ENCODE assay signal across 24 mouse cellular contexts in genomic region chr1:35992227-35992909, GRCm38 (mm10).
DNase-seq lines count a peak whose midpoint lies in the region; ATAC-seq lines count a peak whose summit lies in the region.
"Had no signal": no experiment of that assay in that cellular context is flagged by ENCODE, and none has a peak within 500 bp of the region (broad histone marks: within the 10 kb centered on the region; RNA-seq: fewer than 3 reads in every experiment).

No protein-coding gene starts in this region.

- 78% methylated on average over 8 of the region's 8 CpGs for WGBS in midbrain, embryonic 10.5 days
- WGBS in midbrain, embryonic 15.5 days, result 85% methylated on average over 8 of the region's 8 CpGs
- WGBS in embryonic facial prominence, embryonic 12.5 days, result 29% methylated on average over 8 of the region's 8 CpGs
- 82% methylated on average over 8 of the region's 8 CpGs for WGBS in limb, embryonic 10.5 days

- H3K27me3 ChIP-seq in midbrain, embryonic 10.5 days (ENCODE audit: low read depth, poor library complexity, severe bottlenecking), result no peaks in the 10 kb centered on the region
- H3K27me3 ChIP-seq in midbrain, embryonic 15.5 days (replicated peaks), result no peaks in the 10 kb centered on the region
- H3K27me3 ChIP-seq in embryonic facial prominence, embryonic 12.5 days, result 0 out of 2 replicates have a peak, but pooled peaks cover 3% of the 10 kb centered on the region
- no peaks in the 10 kb centered on the region for H3K27me3 ChIP-seq in limb, embryonic 10.5 days (ENCODE audit: low read depth, poor library complexity, severe bottlenecking)
- H3K27me3 ChIP-seq: heart, embryonic 15.5 days; hindbrain, embryonic 13.5 days; lung, embryonic 15.5 days had no signal

- no peak for DNase-seq in midbrain, embryonic 10.5 days (ENCODE audit: low spot score)
- DNase-seq in limb, embryonic 10.5 days (ENCODE audit: low spot score), result no peak
- DNase-seq in thymus, postnatal 4 days, result no peak
- DNase-seq in kidney, adult 9 months, result no peak
- DNase-seq: adrenal gland, adult 8-10 months; B cell, adult 2 months; cerebellum, postnatal 14 days; gastrocnemius, postnatal 10 days; heart, postnatal 36 days; kidney, adult 11 months; kidney, postnatal 36 days; midbrain, embryonic 14.5 days; right cerebral cortex, postnatal 25 days; thymus, postnatal 14 days had no signal

- H3K4me1 ChIP-seq in midbrain, embryonic 10.5 days, result no peaks in the 10 kb centered on the region
- H3K4me1 ChIP-seq in midbrain, embryonic 15.5 days, result no peaks in the 10 kb centered on the region
- H3K4me1 ChIP-seq in embryonic facial prominence, embryonic 12.5 days, result 0 out of 2 replicates have a peak, but pooled peaks cover 2% of the 10 kb centered on the region
- H3K4me1 ChIP-seq in limb, embryonic 10.5 days, result peaks cover 18% of the 10 kb centered on the region
- H3K4me1 ChIP-seq: heart, embryonic 15.5 days; hindbrain, embryonic 13.5 days; lung, embryonic 15.5 days had no signal

- no peak overlapping the region for H3K4me3 ChIP-seq in midbrain, embryonic 10.5 days
- H3K4me3 ChIP-seq in midbrain, embryonic 15.5 days, result no peak overlapping the region
- no peak overlapping the region for H3K4me3 ChIP-seq in embryonic facial prominence, embryonic 12.5 days
- no peak overlapping the region for H3K4me3 ChIP-seq in limb, embryonic 10.5 days
- H3K4me3 ChIP-seq: heart, embryonic 15.5 days; hindbrain, embryonic 13.5 days; layer of hippocampus, adult 2 months; left cerebral cortex, adult 2 months; lung, embryonic 15.5 days had no signal

- H3K4me2 ChIP-seq in midbrain, embryonic 15.5 days, result no peak overlapping the region
- no peak overlapping the region for H3K4me2 ChIP-seq in embryonic facial prominence, embryonic 12.5 days (replicated peaks)
- H3K4me2 ChIP-seq: heart, embryonic 15.5 days; hindbrain, embryonic 13.5 days; lung, embryonic 15.5 days had no signal

- H3K9ac ChIP-seq in midbrain, embryonic 15.5 days, result no peak overlapping the region
- H3K9ac ChIP-seq in embryonic facial prominence, embryonic 12.5 days, result no peak overlapping the region
- H3K9ac ChIP-seq: heart, embryonic 15.5 days; hindbrain, embryonic 13.5 days; lung, embryonic 15.5 days had no signal

- ATAC-seq in midbrain, embryonic 15.5 days (replicated peaks), result no peak
- peak; percentile 52; the same call in 1 of the 2 replicates for ATAC-seq in embryonic facial prominence, embryonic 12.5 days (ENCODE audit: insufficient number of reproducible peaks, insufficient read depth, low FRiP score, low TSS enrichment)
- ATAC-seq in megakaryocyte, adult 5-6 weeks (ENCODE audit: poor library complexity, severe bottlenecking), result 0 out of 2 replicates have a peak, but pooled peaks have one; percentile 18
- ATAC-seq: activated CD4-positive, CD25-positive, alpha-beta regulatory T cell, adult 4 months; forebrain, embryonic 16.5 days had no signal

- 0 out of 2 replicates have a peak overlapping the region, but pooled peaks have one; percentile 33 for H3K27ac ChIP-seq in midbrain, embryonic 10.5 days (replicated peaks)
- no peak overlapping the region for H3K27ac ChIP-seq in midbrain, embryonic 15.5 days
- peak overlapping the region; percentile 58 for H3K27ac ChIP-seq in embryonic facial prominence, embryonic 12.5 days
- H3K27ac ChIP-seq in limb, embryonic 10.5 days, result peak overlapping the region; percentile 61
- H3K27ac ChIP-seq: heart, embryonic 15.5 days; hindbrain, embryonic 13.5 days; layer of hippocampus, adult 2 months; left cerebral cortex, adult 2 months; lung, embryonic 15.5 days had no signal

- no peaks in the 10 kb centered on the region for H3K36me3 ChIP-seq in midbrain, embryonic 10.5 days
- H3K36me3 ChIP-seq in midbrain, embryonic 15.5 days (replicated peaks), result no peaks in the 10 kb centered on the region
- no peaks in the 10 kb centered on the region for H3K36me3 ChIP-seq in embryonic facial prominence, embryonic 12.5 days
- no peaks in the 10 kb centered on the region for H3K36me3 ChIP-seq in limb, embryonic 10.5 days
- H3K36me3 ChIP-seq: heart, embryonic 15.5 days; hindbrain, embryonic 13.5 days; lung, embryonic 15.5 days had no signal

- H3K9me3 ChIP-seq in midbrain, embryonic 10.5 days (replicated peaks), result peaks cover 15% of the 10 kb centered on the region; the same call in 1 of the 2 replicates
- H3K9me3 ChIP-seq in midbrain, embryonic 15.5 days, result peaks cover 4% of the 10 kb centered on the region; the same call in 1 of the 2 replicates
- H3K9me3 ChIP-seq in embryonic facial prominence, embryonic 12.5 days, result peaks cover 4% of the 10 kb centered on the region; the same call in 1 of the 2 replicates
- no peaks in the 10 kb centered on the region for H3K9me3 ChIP-seq in limb, embryonic 10.5 days (replicated peaks)
- H3K9me3 ChIP-seq: heart, embryonic 15.5 days; lung, embryonic 15.5 days had no signal
